Mouse (Mus musculus): Measurements from ENCODE around the gene Rasa2. TPM values are rescaled to one million over a fixed set of nuclear protein-coding genes. Genes with fewer than 3 reads are reported as not detected.

Gene Rasa2
- total and polyA plus RNA-seq, 3 experiments: 9.7 to 9.8 (median 9.8) TPM

DNA sequence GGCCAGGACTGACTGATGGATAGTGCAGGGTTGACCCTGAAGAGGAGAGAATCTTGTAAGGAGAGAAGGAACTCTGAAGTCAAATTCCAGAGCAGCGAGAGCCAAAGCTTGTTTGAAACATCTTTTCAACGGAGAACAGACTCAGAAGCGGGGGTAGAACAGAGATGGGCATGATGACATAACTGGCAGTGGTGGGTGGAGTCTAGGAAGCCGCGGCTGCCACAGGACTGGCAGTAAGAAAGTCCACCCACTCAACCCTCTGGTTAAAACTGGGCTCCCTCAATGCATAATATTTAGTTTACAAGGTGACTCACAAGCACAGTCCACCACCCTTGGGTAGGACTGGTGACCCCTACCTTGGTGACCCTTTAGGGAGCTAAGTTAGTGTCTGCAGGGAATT lies 115.7 kb downstream of the Rasa2 start:
- Histone ChIP-seq H3K4me2 (ENCODE audit: insufficient read depth, low read depth, poor library complexity, severe bottlenecking) (no peak overlapping the region), H3K9me3 (replicated peaks; ENCODE audit: low read length) (no peaks in the 10 kb centered on the region), H3K4me1 (ENCODE audit: control insufficient read depth in 1 of 2, insufficient read depth in 2 of 2) (peaks cover 0 to 4% of the 10 kb centered on the region in 2 experiments; a peak in 2 of 4 replicates), H3K4me3 (replicated peaks in 1 of 3; ENCODE audit: low read depth in 2 of 3, low read length in 2 of 3, poor library complexity in 1 of 3) (no peak overlapping the region), H3K36me3 (replicated peaks in 1 of 2; ENCODE audit: control insufficient read depth in 1 of 2, insufficient read depth in 1 of 2, low read length in 1 of 2) (no peaks in the 10 kb centered on the region), H3K27ac (ENCODE audit: insufficient read depth, low read depth) (no peak overlapping the region), H3K79me2 (replicated peaks; ENCODE audit: control insufficient read depth, extremely low read depth, insufficient read depth, poor library complexity, severe bottlenecking) (no peaks in the 10 kb centered on the region), H3K27me3 (replicated peaks) (no peaks in the 10 kb centered on the region), H3K9ac (ENCODE audit: insufficient read depth, low read depth) (no peak overlapping the region)
- in situ Hi-C loops (cut with MboI; ENCODE audit: low pct_ligation_motif_present, low pct_unique_long_range_greater_than_20kb, low sequenced_read_pairs): no loop called here
- TF ChIP-seq POLR2AphosphoS2 (IDR thresholded peaks at IDR 0.05; ENCODE audit: low read depth, low read length) (no peak), ZNF384 (IDR thresholded peaks at IDR 0.05; ENCODE audit: low read depth, low read length) (no peak), MAX (IDR thresholded peaks at IDR 0.05; ENCODE audit: low read length) (no peak), GABPA (IDR thresholded peaks at IDR 0.05; ENCODE audit: insufficient replicate concordance, low read depth, low read length) (no peak), POLR2A (IDR thresholded peaks at IDR 0.05; ENCODE audit: low read depth, low read length) (no peak), EP300 (IDR thresholded peaks at IDR 0.05; ENCODE audit: low read length) (no peak), SIN3A (IDR thresholded peaks at IDR 0.05; ENCODE audit: low read length) (no peak), NELFE (IDR thresholded peaks at IDR 0.05; ENCODE audit: low read depth, low read length) (no peak), E2F4 (IDR thresholded peaks at IDR 0.05; ENCODE audit: insufficient replicate concordance, low read depth, low read length) (no peak), USF1 (IDR thresholded peaks at IDR 0.05; ENCODE audit: low read depth, low read length) (no peak), ZC3H11A (IDR thresholded peaks at IDR 0.05; ENCODE audit: low read depth, low read length) (no peak), ETS1 (conservative IDR thresholded peaks at IDR 0.05; ENCODE audit: low read depth, low read length) (no peak), RCOR1 (conservative IDR thresholded peaks at IDR 0.05; ENCODE audit: low read depth, low read length) (no peak), ZMIZ1 (IDR thresholded peaks at IDR 0.05; ENCODE audit: low read depth, low read length) (no peak), UBTF (IDR thresholded peaks at IDR 0.05; ENCODE audit: low read depth, low read length) (no peak), CHD2 (IDR thresholded peaks at IDR 0.05; ENCODE audit: low read length) (no peak), SMC3 (IDR thresholded peaks at IDR 0.05; ENCODE audit: low read depth, low read length) (no peak), TCF12 (IDR thresholded peaks at IDR 0.05; ENCODE audit: low read depth, low read length) (no peak), MYC (IDR thresholded peaks at IDR 0.05; ENCODE audit: low read depth, low read length) (no peak)
- dilution Hi-C loops (cut with MboI; ENCODE audit: extremely low pct_ligation_motif_present, extremely low pct_unique_long_range_greater_than_20kb, low sequenced_read_pairs): no loop called here
- DNase-seq (ENCODE audit: extremely low read depth): no peak

DNA sequence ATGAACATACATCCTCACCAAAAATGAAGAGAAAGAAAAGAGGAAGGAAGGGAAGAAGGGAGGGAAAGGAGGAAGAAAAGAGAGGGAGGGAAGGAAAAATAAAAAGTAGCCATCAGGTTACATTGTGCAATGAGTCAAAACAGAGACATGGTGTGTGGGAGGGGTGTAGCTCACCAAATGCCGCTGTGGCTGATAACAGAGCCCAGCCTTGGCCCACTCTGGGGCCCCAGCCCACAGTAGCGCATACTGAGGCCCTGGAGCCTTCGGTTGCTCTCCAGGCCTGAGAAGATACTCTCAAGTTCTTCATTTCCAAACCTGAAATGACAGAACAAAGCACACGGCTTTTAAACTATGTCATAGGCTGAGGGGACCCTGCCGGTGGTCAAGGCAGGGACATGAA lies 117.1 kb downstream of the Rasa2 start:
- dilution Hi-C loops (cut with MboI; ENCODE audit: extremely low pct_ligation_motif_present, extremely low pct_unique_long_range_greater_than_20kb, low sequenced_read_pairs): no loop called here

More for the DNA sequence above, 117.1 kb downstream of the Rasa2 start:
- TF ChIP-seq NRF1 (IDR thresholded peaks at IDR 0.05; ENCODE audit: low read depth, low read length) (no peak), POLR2AphosphoS2 (IDR thresholded peaks at IDR 0.05; ENCODE audit: low read depth, low read length) (no peak), EP300 (IDR thresholded peaks at IDR 0.05; ENCODE audit: low read length) (no peak), MYC (IDR thresholded peaks at IDR 0.05; ENCODE audit: low read depth, low read length) (no peak), RCOR1 (conservative IDR thresholded peaks at IDR 0.05; ENCODE audit: low read depth, low read length) (no peak), NELFE (IDR thresholded peaks at IDR 0.05; ENCODE audit: low read depth, low read length) (no peak)
- Histone ChIP-seq H3K9me3 (replicated peaks; ENCODE audit: low read length) (no peaks in the 10 kb centered on the region), H3K27me3 (replicated peaks) (no peaks in the 10 kb centered on the region), H3K4me3 (replicated peaks in 1 of 3; ENCODE audit: low read depth in 2 of 3, low read length in 2 of 3, poor library complexity in 1 of 3) (no peak overlapping the region), H3K4me1 (ENCODE audit: control insufficient read depth in 1 of 2, insufficient read depth in 2 of 2) (peaks cover 0 to 4% of the 10 kb centered on the region in 2 experiments; a peak in 2 of 4 replicates), H3K27ac (ENCODE audit: insufficient read depth, low read depth) (no peak overlapping the region), H3K79me2 (replicated peaks; ENCODE audit: control insufficient read depth, extremely low read depth, insufficient read depth, poor library complexity, severe bottlenecking) (no peaks in the 10 kb centered on the region), H3K9ac (ENCODE audit: insufficient read depth, low read depth) (no peak overlapping the region), H3K4me2 (ENCODE audit: insufficient read depth, low read depth, poor library complexity, severe bottlenecking) (no peak overlapping the region), H3K36me3 (replicated peaks in 1 of 2; ENCODE audit: control insufficient read depth in 1 of 2, insufficient read depth in 1 of 2, low read length in 1 of 2) (no peaks in the 10 kb centered on the region)
- in situ Hi-C loops (cut with MboI; ENCODE audit: low pct_ligation_motif_present, low pct_unique_long_range_greater_than_20kb, low sequenced_read_pairs): no loop called here
- DNase-seq (ENCODE audit: extremely low read depth): no peak
